Mouse (Mus musculus) urinary bladder, adult 18-20 months (tissue): ENCODE measurements around the gene Tcam1.
A peak's percentile ranks its signal among the peaks of the same experiment; 100 is the strongest.
"Not testable (repeated sequence)": the region's sequence is repeated elsewhere in the genome, so short reads cannot be mapped to it uniquely, and the experiment has no call there.

ENCODE experiments used
- DNase-seq, 2 experiments: peaks; one replicate each; pipeline ENCODE4 v3.0.0; 2022; ENCODE audit warnings: low spot score in 2 of 2, mixed read lengths in 2 of 2

The Tcam1 gene

GRCm38 (mm10) chr11:106276454-106276853 lies at the start of gene Tcam1:
TSS of gene Tcam1 (plus strand) at chr11:106276672.
- DNase-seq: peak; percentile 89

- not testable (repeated sequence) for DNase-seq
These were observed 42.5 kb upstream of the Tcam1 start for GRCm38 (mm10) chr11:106233978-106234377.

GRCm38 (mm10) chr11:106246834-106247233 lies 29.6 kb upstream of the Tcam1 start:
- DNase-seq: no peak

- DNase-seq: no peak
These were observed 27.1 kb upstream of the Tcam1 start for GRCm38 (mm10) chr11:106249326-106249725.

GRCm38 (mm10) chr11:106254767-106255166 lies 21.7 kb upstream of the Tcam1 start:
- no peak for DNase-seq

- no peak for DNase-seq
These were observed 21.3 kb upstream of the Tcam1 start for GRCm38 (mm10) chr11:106255174-106255573.

GRCm38 (mm10) chr11:106255685-106256451 lies 20.6 kb upstream of the Tcam1 start, which contains the start of the genes Ftsj3 and Psmc5:
TSS of gene Ftsj3 (minus strand) at chr11:106256079.
TSS of gene Psmc5 (plus strand) at chr11:106256154.
- DNase-seq: peak; percentile 96 to 97

- DNase-seq: no peak
These were observed 19.7 kb upstream of the Tcam1 start for GRCm38 (mm10) chr11:106256775-106257174.

- DNase-seq: no peak
These were observed 15.5 kb upstream of the Tcam1 start for GRCm38 (mm10) chr11:106260826-106261450.

- no peak for DNase-seq
These were observed 12.5 kb upstream of the Tcam1 start for GRCm38 (mm10) chr11:106263963-106264362.

GRCm38 (mm10) chr11:106264988-106265387 lies 11.5 kb upstream of the Tcam1 start:
- no peak for DNase-seq

- no peak for DNase-seq
These were observed 10.9 kb upstream of the Tcam1 start for GRCm38 (mm10) chr11:106265570-106265969.

GRCm38 (mm10) chr11:106266431-106266830 lies 10.0 kb upstream of the Tcam1 start:
- DNase-seq: no peak

- DNase-seq: peak; percentile 62 to 78
These were observed 9.1 kb upstream of the Tcam1 start for GRCm38 (mm10) chr11:106267311-106267852.

GRCm38 (mm10) chr11:106267871-106268270 lies 8.6 kb upstream of the Tcam1 start:
- DNase-seq: no peak

- peak; percentile 49 to 88 for DNase-seq
These were observed 8.0 kb upstream of the Tcam1 start for GRCm38 (mm10) chr11:106268326-106269059.

- peak in 1 of 2 experiments; percentile 33 for DNase-seq
These were observed 7.4 kb upstream of the Tcam1 start for GRCm38 (mm10) chr11:106269060-106269431.

GRCm38 (mm10) chr11:106271131-106271793 lies 5.2 kb upstream of the Tcam1 start:
- peak in 1 of 2 experiments; percentile 34 for DNase-seq

- DNase-seq: peak in 1 of 2 experiments; percentile 59
These were observed 4.5 kb upstream of the Tcam1 start for GRCm38 (mm10) chr11:106271794-106272643.

GRCm38 (mm10) chr11:106272644-106273310 lies 3.7 kb upstream of the Tcam1 start, which contains the start of gene Smarcd2:
TSS of gene Smarcd2 (minus strand) at chr11:106272972.
- DNase-seq: peak; percentile 98 to 100
